Comparison of ENCODE assay signal across 19 mouse cellular contexts in genomic region chr16:20783891-20784290, GRCm38 (mm10). TPM values are rescaled to one million over a fixed set of nuclear protein-coding genes. Genes with fewer than 3 reads are reported as not detected.
"Had no signal": no experiment of that assay in that cellular context is flagged by ENCODE, and none has a peak within 500 bp of the region (broad histone marks: within the 10 kb centered on the region; RNA-seq: fewer than 3 reads in every experiment).

No protein-coding gene starts in this region.

- H3K4me2 ChIP-seq: hindbrain, embryonic 15.5 days; limb, embryonic 13.5 days; midbrain, embryonic 12.5 days; midbrain, embryonic 15.5 days; neural tube, embryonic 12.5 days; neural tube, embryonic 15.5 days had no signal

- H3K4me1 ChIP-seq: hindbrain, embryonic 15.5 days; limb, embryonic 10.5 days; limb, embryonic 13.5 days; midbrain, embryonic 12.5 days; midbrain, embryonic 15.5 days; neural tube, embryonic 12.5 days; neural tube, embryonic 15.5 days had no signal

- H3K27ac ChIP-seq: hindbrain, embryonic 15.5 days; layer of hippocampus, adult 2 months; limb, embryonic 10.5 days; limb, embryonic 13.5 days; liver, embryonic 14.5 days; macrophage; midbrain, embryonic 12.5 days; midbrain, embryonic 15.5 days; neural tube, embryonic 12.5 days; neural tube, embryonic 15.5 days had no signal

- H3K27me3 ChIP-seq: hindbrain, embryonic 15.5 days; limb, embryonic 13.5 days; midbrain, embryonic 12.5 days; midbrain, embryonic 15.5 days; neural tube, embryonic 12.5 days had no signal

- H3K36me3 ChIP-seq: hindbrain, embryonic 15.5 days; limb, embryonic 10.5 days; limb, embryonic 13.5 days; midbrain, embryonic 12.5 days; midbrain, embryonic 15.5 days; neural tube, embryonic 12.5 days; neural tube, embryonic 15.5 days had no signal

- ATAC-seq: liver, postnatal 0 days; midbrain, embryonic 15.5 days had no signal

- H3K4me3 ChIP-seq: hindbrain, embryonic 15.5 days; layer of hippocampus, adult 2 months; limb, embryonic 10.5 days; limb, embryonic 13.5 days; midbrain, embryonic 12.5 days; midbrain, embryonic 15.5 days; neural tube, embryonic 12.5 days; neural tube, embryonic 15.5 days had no signal

- H3K9ac ChIP-seq: hindbrain, embryonic 15.5 days; limb, embryonic 13.5 days; liver, embryonic 14.5 days; liver, postnatal 0 days; midbrain, embryonic 12.5 days; midbrain, embryonic 15.5 days; neural tube, embryonic 12.5 days; neural tube, embryonic 15.5 days had no signal

- H3K9me3 ChIP-seq: hindbrain, embryonic 15.5 days; limb, embryonic 10.5 days; limb, embryonic 13.5 days; midbrain, embryonic 12.5 days; midbrain, embryonic 15.5 days; neural tube, embryonic 12.5 days; neural tube, embryonic 15.5 days had no signal

- DNase-seq: kidney, adult 18-20 months; layer of hippocampus, adult 9-11 months; liver, postnatal 0 days; right cerebral cortex, adult 18-20 months; right cerebral cortex, postnatal 14 days; thymus, adult 2 months; thymus, postnatal 14 days; thymus, postnatal 4 days had no signal

RNA-seq across cellular contexts. Expression of gene Thpo, which starts 49.6 kb away (rescaled TPM):
- total RNA-seq: megakaryocyte, adult 5-6 weeks had no signal
- polyA plus RNA-seq: macrophage had no signal

RNA-seq across cellular contexts. Expression of gene Chrd, which starts 51.0 kb away (rescaled TPM):
- total RNA-seq: megakaryocyte, adult 5-6 weeks had no signal
- polyA plus RNA-seq: macrophage had no signal
